Mouse (Mus musculus) liver, embryonic 14.5 days (tissue): ENCODE results near the gene BC005561.

Experiments
- CTCF ChIP-seq: IDR thresholded peaks from 2 replicates; pipeline ENCODE4 v1.5.1; 2016; ENCODE audit warnings: antibody characterized with exemption, low read depth, control low read depth
- EP300 ChIP-seq: IDR thresholded peaks from 2 replicates; pipeline ENCODE4 v1.6.1; 2016; ENCODE audit warnings: antibody characterized with exemption, low read depth

DNA sequence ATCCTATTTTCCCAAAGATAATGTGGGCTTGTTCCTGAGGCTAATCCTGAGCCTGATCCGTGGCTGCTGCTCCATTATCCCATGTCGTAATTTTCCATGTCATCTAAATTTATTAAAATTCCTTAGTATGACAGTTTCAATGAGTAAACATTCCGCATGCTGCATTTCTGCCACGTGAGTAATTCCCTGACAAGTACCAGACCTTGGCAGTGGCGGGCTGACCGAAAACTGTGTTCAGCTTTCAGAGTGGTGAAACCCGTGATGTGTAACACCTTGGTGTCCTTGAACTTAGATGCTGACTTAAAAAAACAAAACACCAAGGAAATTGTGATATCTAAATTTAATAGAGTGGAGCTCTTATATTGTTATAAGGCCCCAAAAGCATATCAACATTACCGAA, 42.9 kb upstream of the BC005561 start:
- TF ChIP-seq CTCF (no peak), EP300 (no peak)
